Comparison of ENCODE assay signal across 8 mouse cellular contexts in the genomic region with DNA sequence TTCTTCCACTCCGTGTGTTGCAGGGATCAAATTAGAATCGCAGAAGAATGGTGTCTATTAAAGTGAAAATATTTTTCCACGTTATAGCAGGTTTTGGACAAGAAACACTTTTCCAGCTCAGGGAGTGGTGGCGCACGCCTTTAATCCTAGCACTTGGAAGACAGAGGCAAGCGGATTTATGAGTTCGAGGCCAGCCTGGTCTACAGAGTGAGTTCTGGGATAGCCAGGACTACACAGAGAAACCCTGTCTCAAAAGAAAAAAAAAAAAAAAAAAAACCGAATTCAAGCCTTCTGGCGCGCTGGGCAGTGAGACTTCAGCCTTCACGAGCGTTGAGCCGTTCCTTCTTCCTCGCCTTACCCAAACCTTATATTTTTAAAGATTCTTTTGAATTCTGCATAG. TPM values are rescaled to one million over a fixed set of nuclear protein-coding genes. Genes with fewer than 3 reads are reported as not detected.
DNase-seq lines count a peak whose midpoint lies in the region; ATAC-seq lines count a peak whose summit lies in the region.

No protein-coding gene starts in this region.

- H3K36me3 ChIP-seq in heart, embryonic 14.5 days (ENCODE audit: control insufficient read depth, insufficient read depth, low read length), result no peaks in the 10 kb centered on the region
- no peaks in the 10 kb centered on the region for H3K36me3 ChIP-seq in intestine, embryonic 15.5 days

- WGBS in heart, embryonic 14.5 days, result 18% methylated on average over 14 of the region's 14 CpGs
- 12% methylated on average over 14 of the region's 14 CpGs for WGBS in intestine, embryonic 15.5 days

- DNase-seq in heart, postnatal 4 days, result no peak
- peak; percentile 43 for DNase-seq in embryo, embryonic 11 days
- peak; percentile 46 for DNase-seq in neural tube, embryonic 10.5 days (ENCODE audit: extremely low spot score, low spot score)
- DNase-seq in left cerebral cortex, adult 9 months (ENCODE audit: low spot score in 2 of 2), result no peak
- no peak for DNase-seq in adipocyte (ENCODE audit: low spot score)
- DNase-seq in lung, postnatal 25 days (ENCODE audit: low spot score), result no peak

- peaks cover 4 to 6% of the 10 kb centered on the region in 2 experiments; a peak in 2 of 4 replicates for H3K4me1 ChIP-seq in heart, embryonic 14.5 days (ENCODE audit: control insufficient read depth in 2 of 2, insufficient read depth in 2 of 2, low read length in 2 of 2)
- 0 out of 2 replicates have a peak, but pooled peaks cover 10% of the 10 kb centered on the region for H3K4me1 ChIP-seq in intestine, embryonic 15.5 days (replicated peaks)

- H3K4me2 ChIP-seq in heart, embryonic 14.5 days (ENCODE audit: low read length), result peak overlapping the region; percentile 83
- peak overlapping the region; percentile 91 for H3K4me2 ChIP-seq in intestine, embryonic 15.5 days (replicated peaks)

- no peak for ATAC-seq in heart, embryonic 14.5 days (ENCODE audit: insufficient number of reproducible peaks, insufficient read depth, low FRiP score, low read depth)
- ATAC-seq in intestine, embryonic 15.5 days, result peak; percentile 5; the same call in 1 of the 2 replicates

- no peaks in the 10 kb centered on the region for H3K9me3 ChIP-seq in heart, embryonic 14.5 days (ENCODE audit: control insufficient read depth, low read length)
- H3K9me3 ChIP-seq in intestine, embryonic 15.5 days, result no peaks in the 10 kb centered on the region

- peak overlapping the region; percentile 55 to 57 for H3K4me3 ChIP-seq in heart, embryonic 14.5 days (ENCODE audit: control insufficient read depth in 1 of 2, insufficient read depth in 1 of 2, low read depth in 1 of 2, low read length in 2 of 2)
- H3K4me3 ChIP-seq in intestine, embryonic 15.5 days (replicated peaks), result peak overlapping the region; percentile 66

- no peaks in the 10 kb centered on the region for H3K27me3 ChIP-seq in heart, embryonic 14.5 days (ENCODE audit: control insufficient read depth, insufficient read depth, low read length)
- H3K27me3 ChIP-seq in intestine, embryonic 15.5 days (replicated peaks), result no peaks in the 10 kb centered on the region

- H3K27ac ChIP-seq in heart, embryonic 14.5 days (replicated peaks in 1 of 2; ENCODE audit: control insufficient read depth in 1 of 2, insufficient read depth in 1 of 2, low read depth in 2 of 2, low read length in 2 of 2), result no peak overlapping the region
- H3K27ac ChIP-seq in intestine, embryonic 15.5 days, result no peak overlapping the region

- no peak overlapping the region for H3K9ac ChIP-seq in heart, embryonic 14.5 days (ENCODE audit: low read length)
- H3K9ac ChIP-seq in intestine, embryonic 15.5 days, result no peak overlapping the region

RNA-seq across cellular contexts. Expression of a gene that starts 17.2 kb away (rescaled TPM):
- 60.7 and 62.8 TPM in 2 replicates for polyA plus RNA-seq in heart, embryonic 14.5 days (2014; fragmentation: Nextera tagmentation; extraction: Ambion mirVana)
- total RNA-seq in heart, postnatal 4 days (2021), result 10 to 100 TPM; 89.9 to 99.9 TPM
- 62.8 and 65.4 TPM in 2 replicates for polyA plus RNA-seq in intestine, embryonic 15.5 days (2015; fragmentation: Nextera tagmentation; extraction: Ambion mirVana)

RNA-seq across cellular contexts. Expression of a gene that starts 38.9 kb away (rescaled TPM):
- polyA plus RNA-seq in heart, embryonic 14.5 days (2014; fragmentation: Nextera tagmentation; extraction: Ambion mirVana), result 7.7 and 8.6 TPM in 2 replicates
- under 1 TPM; 0.45 to 0.95 TPM for total RNA-seq in heart, postnatal 4 days (2021)
- 4.0 and 7.5 TPM in 2 replicates for polyA plus RNA-seq in intestine, embryonic 15.5 days (2015; fragmentation: Nextera tagmentation; extraction: Ambion mirVana)

RNA-seq across cellular contexts. Expression of a gene that starts 51.2 kb away (rescaled TPM):
- polyA plus RNA-seq in heart, embryonic 14.5 days (2014; fragmentation: Nextera tagmentation; extraction: Ambion mirVana), result 1,752 and 1,832 TPM in 2 replicates
- 1,000 to 10,000 TPM; 1,091 to 1,121 TPM for total RNA-seq in heart, postnatal 4 days (2021)
- polyA plus RNA-seq in intestine, embryonic 15.5 days (2015; fragmentation: Nextera tagmentation; extraction: Ambion mirVana), result 798 and 916 TPM in 2 replicates

RNA-seq across cellular contexts. Expression of a gene that starts 57.3 kb away (rescaled TPM):
- 28.9 and 30.7 TPM in 2 replicates for polyA plus RNA-seq in heart, embryonic 14.5 days (2014; fragmentation: Nextera tagmentation; extraction: Ambion mirVana)
- total RNA-seq in heart, postnatal 4 days (2021), result 10 to 100 TPM; 62.3 to 65.8 TPM
- 45.7 and 51.6 TPM in 2 replicates for polyA plus RNA-seq in intestine, embryonic 15.5 days (2015; fragmentation: Nextera tagmentation; extraction: Ambion mirVana)

Comparison
In these comparisons a context has a peak if more than half of its experiments do, and no peak if none do; other contexts are left out.
1. DNase-seq: peak in embryo, embryonic 11 days (single experiment) and neural tube, embryonic 10.5 days (single experiment); none in heart, postnatal 4 days (single experiment), left cerebral cortex, adult 9 months (0 of 2), adipocyte (single experiment) and lung, postnatal 25 days (single experiment).